Mouse (Mus musculus) adrenal gland, adult 18-20 months (tissue): ENCODE results near the gene Ptges3. TPM values are rescaled to one million over a fixed set of nuclear protein-coding genes. Genes with fewer than 3 reads are reported as not detected.
"Not testable (repeated sequence)": the region's sequence is repeated elsewhere in the genome, so short reads cannot be mapped to it uniquely, and the experiment has no call there.

Experiments used
- DNase-seq, 2 experiments: peaks; one replicate each; pipeline ENCODE4 v3.0.0; 2021 to 2022; ENCODE audit warnings: low spot score in 2 of 2
- long read RNA-seq, 2 experiments: library from polyadenylated mRNA; stranded (forward); transcript quantifications; one replicate each; pipeline ENCODE4 v2.0.0; 2021
- total RNA-seq, 2 experiments: library from RNA; stranded (reverse); gene quantifications; 1 replicate in 1 of 2; 2 replicates in 1 of 2; pipeline ENCODE4 v1.2.3; 2021

The Ptges3 gene
- total RNA-seq = 100 to 1,000 TPM; 228 to 248 TPM
- long read RNA-seq, experiment 1, transcript Ptges3-201 (8 exons, 2,000 nt) = major isoform, 161 of 167 reads
- long read RNA-seq, experiment 1, partial matches to known transcripts = 2 of 167 reads
- long read RNA-seq, experiment 1, other reads (novel, unspliced or antisense) = 4 of 167 reads
- long read RNA-seq, experiment 2, transcript Ptges3-201 (8 exons, 2,000 nt) = major isoform, 322 of 353 reads
- long read RNA-seq, experiment 2, partial matches to known transcripts = 1 of 353 reads
- long read RNA-seq, experiment 2, other reads (novel, unspliced or antisense) = 26 of 353 reads

- DNase-seq = peak; percentile 97 to 98
Observed at GRCm38 (mm10) chr10:128058601-128059151, at the start of gene Ptges3. TSS of gene Ptges3 (plus strand) at chr10:128058954.

- DNase-seq = no peak
Observed at GRCm38 (mm10) chr10:128009735-128010134, 49.0 kb upstream of the Ptges3 start.

- DNase-seq = peak; percentile 52 to 67
Observed at GRCm38 (mm10) chr10:128015068-128015934, 43.5 kb upstream of the Ptges3 start, which contains the start of gene Prim1. TSS of gene Prim1 (plus strand) at chr10:128015168.

- no peak for DNase-seq
Observed at GRCm38 (mm10) chr10:128022196-128022595, 36.6 kb upstream of the Ptges3 start.

- no peak for DNase-seq
Observed at GRCm38 (mm10) chr10:128023496-128023895, 35.3 kb upstream of the Ptges3 start.

- DNase-seq = no peak
Observed at GRCm38 (mm10) chr10:128029931-128030330, 28.8 kb upstream of the Ptges3 start.

GRCm38 (mm10) chr10:128030860-128031259, 27.9 kb upstream of the Ptges3 start:
- DNase-seq = no peak

- DNase-seq = peak; percentile 37 to 42
Observed at GRCm38 (mm10) chr10:128036746-128037425, 21.9 kb upstream of the Ptges3 start.

GRCm38 (mm10) chr10:128037921-128038320, 20.8 kb upstream of the Ptges3 start:
- DNase-seq = no peak

GRCm38 (mm10) chr10:128039167-128039566, 19.6 kb upstream of the Ptges3 start:
- no peak for DNase-seq

GRCm38 (mm10) chr10:128039858-128040257, 18.9 kb upstream of the Ptges3 start:
- DNase-seq = no peak

GRCm38 (mm10) chr10:128040293-128040692, 18.5 kb upstream of the Ptges3 start:
- no peak for DNase-seq

GRCm38 (mm10) chr10:128041636-128042035, 17.1 kb upstream of the Ptges3 start:
- DNase-seq = no peak

- DNase-seq = no peak
Observed at GRCm38 (mm10) chr10:128042466-128042865, 16.3 kb upstream of the Ptges3 start.

GRCm38 (mm10) chr10:128043041-128043835, 15.5 kb upstream of the Ptges3 start:
- no peak for DNase-seq

- DNase-seq = no peak
Observed at GRCm38 (mm10) chr10:128048157-128048556, 10.6 kb upstream of the Ptges3 start.

- no peak for DNase-seq
Observed at GRCm38 (mm10) chr10:128049741-128050140, 9.0 kb upstream of the Ptges3 start.

- DNase-seq = no peak
Observed at GRCm38 (mm10) chr10:128050355-128050754, 8.4 kb upstream of the Ptges3 start.

- no peak for DNase-seq
Observed at GRCm38 (mm10) chr10:128051589-128051988, 7.2 kb upstream of the Ptges3 start.

- not testable (repeated sequence) for DNase-seq
Observed at GRCm38 (mm10) chr10:128052136-128052535, 6.6 kb upstream of the Ptges3 start.
